In the genomic region with DNA sequence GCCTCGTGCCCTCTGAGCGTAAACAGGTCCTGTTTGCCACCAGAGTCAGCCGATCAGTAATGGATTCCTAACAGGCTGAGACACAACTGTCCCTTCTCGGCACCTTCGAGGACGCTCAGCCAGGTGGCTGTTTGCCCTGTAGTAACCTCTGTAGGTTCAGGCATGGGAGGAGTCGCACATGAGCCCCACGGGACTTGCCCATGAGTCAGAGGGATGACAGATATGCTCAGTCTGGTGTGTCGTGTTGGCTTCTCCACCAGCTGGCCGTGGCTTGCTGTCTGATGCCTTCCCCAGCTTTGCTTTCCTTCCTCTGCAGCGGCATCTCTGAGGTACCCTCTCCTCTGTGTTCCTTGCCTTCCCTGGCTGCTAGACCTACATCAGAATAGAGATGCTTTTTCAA, we compare ENCODE assay signal across 8 mouse cellular contexts. TPM values are rescaled to one million over a fixed set of nuclear protein-coding genes. Genes with fewer than 3 reads are reported as not detected.
DNase-seq lines count a peak whose midpoint lies in the region; ATAC-seq and TF ChIP-seq lines count a peak whose summit lies in the region.

No protein-coding gene starts in this region.

- no peaks in the 10 kb centered on the region for H3K9me3 ChIP-seq in kidney, embryonic 14.5 days (ENCODE audit: control insufficient read depth, low read length)

- no peak overlapping the region for H3K4me2 ChIP-seq in kidney, embryonic 14.5 days (replicated peaks; ENCODE audit: low read depth, low read length)

- H3K4me3 ChIP-seq in kidney, embryonic 14.5 days (ENCODE audit: low read length) = no peak overlapping the region
- H3K4me3 ChIP-seq in olfactory bulb, adult 2 months (ENCODE audit: insufficient read depth, low read depth, low read length) = no peak overlapping the region

- H3K9ac ChIP-seq in kidney, embryonic 14.5 days (ENCODE audit: low read depth, low read length) = no peak overlapping the region

- no peak overlapping the region for H3K27ac ChIP-seq in kidney, embryonic 14.5 days (ENCODE audit: low read depth, low read length)
- H3K27ac ChIP-seq in olfactory bulb, adult 2 months (ENCODE audit: insufficient read depth, low read depth, low read length) = peak overlapping the region; percentile 18; the same call in 1 of the 2 replicates

- no peak for TF ChIP-seq POLR2A in olfactory bulb, adult 2 months (IDR thresholded peaks at IDR 0.05; ENCODE audit: insufficient read depth, low read depth, low read length)

- no peaks in the 10 kb centered on the region for H3K27me3 ChIP-seq in kidney, embryonic 14.5 days (ENCODE audit: control insufficient read depth, insufficient read depth, low read length)

- H3K4me1 ChIP-seq in kidney, embryonic 14.5 days (ENCODE audit: control insufficient read depth, insufficient read depth, low read length) = peaks cover 8% of the 10 kb centered on the region; the same call in 1 of the 2 replicates
- peaks cover 37% of the 10 kb centered on the region for H3K4me1 ChIP-seq in olfactory bulb, adult 2 months (ENCODE audit: control insufficient read depth, insufficient read depth, low read length)

- 27% methylated on average over 11 of the region's 11 CpGs for WGBS in kidney, embryonic 14.5 days
- 73% methylated on average over 11 of the region's 11 CpGs for WGBS in olfactory bulb, adult 2 months

- no peaks in the 10 kb centered on the region for H3K36me3 ChIP-seq in kidney, embryonic 14.5 days (ENCODE audit: control insufficient read depth, insufficient read depth, low read length)

- DNase-seq in kidney, postnatal 36 days = no peak
- DNase-seq in A20 (ENCODE audit: low read depth, low spot score) = peak; percentile 88
- peak; percentile 88 for DNase-seq in T-cell, adult 2 months (ENCODE audit: low spot score)
- no peak for DNase-seq in adrenal gland, postnatal 25 days
- DNase-seq in embryo, embryonic 11 days = no peak
- no peak for DNase-seq in neural tube, embryonic 10.5 days (ENCODE audit: extremely low spot score, low spot score)

- no peak for TF ChIP-seq CTCF in olfactory bulb, adult 2 months (IDR thresholded peaks at IDR 0.05; ENCODE audit: insufficient read depth, low read depth, low read length)

- ATAC-seq in kidney, embryonic 14.5 days (ENCODE audit: low FRiP score, low TSS enrichment) = peak; percentile 38; the same call in 1 of the 2 replicates

RNA-seq across cellular contexts. Expression of a gene that starts 9.6 kb away (rescaled TPM):
- 4.0 and 5.4 TPM in 2 replicates for polyA plus RNA-seq in kidney, embryonic 14.5 days (2014; fragmentation: Nextera tagmentation; extraction: Ambion mirVana)
- not detected in 2 replicates for polyA plus RNA-seq in olfactory bulb, adult 2 months (2012; ENCODE audit: insufficient read depth, insufficient read length, low replicate concordance, missing spikeins)
- total RNA-seq in adrenal gland, postnatal 25 days (2021) = 5.6 and 15.8 TPM in 2 replicates

Comparison
In these comparisons a context has a peak if more than half of its experiments do, and no peak if none do; other contexts are left out.
1. DNase-seq: peak in A20 (single experiment) and T-cell, adult 2 months (single experiment); none in kidney, postnatal 36 days (0 of 2), adrenal gland, postnatal 25 days (single experiment), embryo, embryonic 11 days (single experiment) and neural tube, embryonic 10.5 days (single experiment).